Mouse (Mus musculus): ENCODE measurements around the gene Rhbdf2. TPM values are rescaled to one million over a fixed set of nuclear protein-coding genes. Genes with fewer than 3 reads are reported as not detected.

Rhbdf2 gene
- polyA plus RNA-seq, 1 experiment from 2014 or later = 5.7 TPM

- 86% methylated on average over 11 of the region's 11 CpGs for WGBS
- Histone ChIP-seq H3K4me3 (ENCODE audit: low read depth, low read length) (no peak overlapping the region), H3K4me2 (replicated peaks; ENCODE audit: low read depth) (no peak overlapping the region), H3K9ac (ENCODE audit: low read length) (no peak overlapping the region), H3K27ac (replicated peaks) (peak overlapping the region; percentile 31; the same call in 1 of the 2 replicates), H3K27me3 (ENCODE audit: control insufficient read depth, insufficient read depth, low read length) (no peaks in the 10 kb centered on the region), H3K9me3 (ENCODE audit: control insufficient read depth, low read length) (no peaks in the 10 kb centered on the region), H3K4me1 (replicated peaks; ENCODE audit: control insufficient read depth, insufficient read depth) (0 out of 2 replicates have a peak, but pooled peaks cover 4% of the 10 kb centered on the region), H3K36me3 (ENCODE audit: control insufficient read depth, insufficient read depth, low read length) (peaks cover 12% of the 10 kb centered on the region; the same call in 1 of the 2 replicates)
- ATAC-seq (ENCODE audit: low FRiP score, low TSS enrichment) = no peak
- TF ChIP-seq CTCF (IDR thresholded peaks at IDR 0.05; ENCODE audit: low read depth) = no peak
- no peak for TF ChIP-seq EP300 (optimal IDR thresholded peaks at IDR 0.05)
- DNase-seq (ENCODE audit: low spot score) = no peak
Observed at GRCm38 (mm10) chr11:116549273-116550038, 77.4 kb downstream of the Rhbdf2 start.

GRCm38 (mm10) chr11:116548780-116549179 lies 78.0 kb downstream of the Rhbdf2 start:
- ATAC-seq (ENCODE audit: low FRiP score, low TSS enrichment) (no peak), DNase-seq (ENCODE audit: low spot score) (no peak)
- Histone ChIP-seq H3K4me3 (ENCODE audit: low read depth, low read length) (no peak overlapping the region), H3K4me1 (replicated peaks; ENCODE audit: control insufficient read depth, insufficient read depth) (0 out of 2 replicates have a peak, but pooled peaks cover 4% of the 10 kb centered on the region), H3K4me2 (replicated peaks; ENCODE audit: low read depth) (no peak overlapping the region), H3K27ac (replicated peaks) (no peak overlapping the region), H3K27me3 (ENCODE audit: control insufficient read depth, insufficient read depth, low read length) (no peaks in the 10 kb centered on the region), H3K9me3 (ENCODE audit: control insufficient read depth, low read length) (no peaks in the 10 kb centered on the region), H3K9ac (ENCODE audit: low read length) (no peak overlapping the region), H3K36me3 (ENCODE audit: control insufficient read depth, insufficient read depth, low read length) (peaks cover 15% of the 10 kb centered on the region)
- 94% methylated on average over 9 of the region's 9 CpGs for WGBS
- no peak for TF ChIP-seq CTCF (IDR thresholded peaks at IDR 0.05; ENCODE audit: low read depth)
- TF ChIP-seq EP300 (optimal IDR thresholded peaks at IDR 0.05) = no peak

Other genes with a start within 250 kb of the Rhbdf2 start
- gene Rnf157, start 214.0 kb downstream of the Rhbdf2 start, polyA plus RNA-seq (2015; fragmentation: Nextera tagmentation; extraction: Ambion mirVana) = 2.8 and 3.0 TPM in 2 replicates
- gene Ubald2, start 192.9 kb downstream of the Rhbdf2 start, polyA plus RNA-seq (2015; fragmentation: Nextera tagmentation; extraction: Ambion mirVana) = 35.4 and 35.7 TPM in 2 replicates
- gene Qrich2, start 160.8 kb downstream of the Rhbdf2 start, polyA plus RNA-seq (2015; fragmentation: Nextera tagmentation; extraction: Ambion mirVana) = 0.08 and 0.16 TPM in 2 replicates
- gene Prpsap1, start 132.8 kb downstream of the Rhbdf2 start, polyA plus RNA-seq (2015; fragmentation: Nextera tagmentation; extraction: Ambion mirVana) = 94.0 and 97.1 TPM in 2 replicates
- gene Sphk1, start 96.1 kb downstream of the Rhbdf2 start, polyA plus RNA-seq (2015; fragmentation: Nextera tagmentation; extraction: Ambion mirVana) = 7.9 and 10.0 TPM in 2 replicates
- gene Ube2o, start 45.6 kb downstream of the Rhbdf2 start, polyA plus RNA-seq (2015; fragmentation: Nextera tagmentation; extraction: Ambion mirVana) = 4.7 and 5.3 TPM in 2 replicates
- gene Aanat, start 40.6 kb downstream of the Rhbdf2 start, polyA plus RNA-seq (2015; fragmentation: Nextera tagmentation; extraction: Ambion mirVana) = 0.10 TPM in 1 of 2 replicates, not detected in the other
- 2.6 and 2.7 TPM in 2 replicates for gene Prcd, start 26.5 kb upstream of the Rhbdf2 start, polyA plus RNA-seq (2015; fragmentation: Nextera tagmentation; extraction: Ambion mirVana)
- 22.1 and 22.2 TPM in 2 replicates for gene Cygb, start 27.3 kb upstream of the Rhbdf2 start, polyA plus RNA-seq (2015; fragmentation: Nextera tagmentation; extraction: Ambion mirVana)
- not detected in 2 replicates for gene St6galnac1, start 148.5 kb upstream of the Rhbdf2 start, polyA plus RNA-seq (2015; fragmentation: Nextera tagmentation; extraction: Ambion mirVana)
- 15.9 and 18.4 TPM in 2 replicates for gene Mxra7, start 201.0 kb upstream of the Rhbdf2 start, polyA plus RNA-seq (2015; fragmentation: Nextera tagmentation; extraction: Ambion mirVana)
- gene Mettl23, start 216.3 kb upstream of the Rhbdf2 start, polyA plus RNA-seq (2015; fragmentation: Nextera tagmentation; extraction: Ambion mirVana) = 40.6 and 44.5 TPM in 2 replicates
- 31.8 and 33.2 TPM in 2 replicates for gene Jmjd6, start 216.4 kb upstream of the Rhbdf2 start, polyA plus RNA-seq (2015; fragmentation: Nextera tagmentation; extraction: Ambion mirVana)
- 31.5 and 34.6 TPM in 2 replicates for gene Mfsd11, start 225.4 kb upstream of the Rhbdf2 start, polyA plus RNA-seq (2015; fragmentation: Nextera tagmentation; extraction: Ambion mirVana)
- 403 and 419 TPM in 2 replicates for gene Srsf2, start 226.1 kb upstream of the Rhbdf2 start, polyA plus RNA-seq (2015; fragmentation: Nextera tagmentation; extraction: Ambion mirVana)

All from stomach, postnatal 0 days (tissue).